Mouse (Mus musculus): ENCODE results near the gene Kcnip3.

DNA sequence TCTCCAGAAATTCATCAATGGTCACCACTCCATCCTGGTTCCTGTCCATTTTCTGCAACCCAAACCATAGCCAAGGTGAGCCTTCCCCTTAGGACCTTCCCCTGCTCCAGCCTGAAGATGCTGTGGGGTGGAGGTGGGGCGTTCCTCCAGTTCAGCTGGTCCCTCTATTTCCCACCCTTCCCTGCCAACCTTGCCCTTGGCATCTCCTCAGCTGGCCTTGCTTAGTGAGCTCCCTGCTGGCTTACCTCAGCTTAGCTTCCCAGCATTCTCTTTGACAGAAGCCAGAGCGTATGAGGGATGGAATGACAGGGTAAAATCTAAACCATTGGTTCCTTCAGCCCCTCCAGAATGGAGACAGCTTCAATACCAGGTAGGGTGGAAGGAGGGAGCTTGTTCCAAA, 62.6 kb downstream of the Kcnip3 start:
- TF ChIP-seq CTCF (conservative IDR thresholded peaks at IDR 0.05; ENCODE audit: insufficient read depth, insufficient read length, low read depth, low read length) = no peak
- no peak for TF ChIP-seq POLR2A (IDR thresholded peaks at IDR 0.05; ENCODE audit: low read depth, low read length)
